ENCODE assay signal across 15 mouse cellular contexts in genomic region chr11:61025594-61025993, GRCm38 (mm10). TPM values are rescaled to one million over a fixed set of nuclear protein-coding genes. Genes with fewer than 3 reads are reported as not detected.
DNase-seq lines count a peak whose midpoint lies in the region; ATAC-seq and TF ChIP-seq lines count a peak whose summit lies in the region.
"Had no signal": no experiment of that assay in that cellular context is flagged by ENCODE, and none has a peak within 500 bp of the region (broad histone marks: within the 10 kb centered on the region; RNA-seq: fewer than 3 reads in every experiment).

No protein-coding gene starts in this region.

- no peaks in the 10 kb centered on the region for H3K9me3 ChIP-seq in intestine, embryonic 16.5 days (ENCODE audit: control insufficient read depth, low read length)
- H3K9me3 ChIP-seq in intestine, embryonic 15.5 days, result no peaks in the 10 kb centered on the region
- H3K9me3 ChIP-seq in heart, embryonic 15.5 days (replicated peaks), result no peaks in the 10 kb centered on the region
- no peaks in the 10 kb centered on the region for H3K9me3 ChIP-seq in hindbrain, postnatal 0 days (ENCODE audit: low read length)
- H3K9me3 ChIP-seq in kidney, embryonic 14.5 days (ENCODE audit: control insufficient read depth, low read length), result no peaks in the 10 kb centered on the region
- H3K9me3 ChIP-seq: embryonic facial prominence, embryonic 10.5 days had no signal

- no peaks in the 10 kb centered on the region for H3K36me3 ChIP-seq in intestine, embryonic 16.5 days (ENCODE audit: control insufficient read depth, insufficient read depth, low read length)
- H3K36me3 ChIP-seq in intestine, embryonic 15.5 days, result no peaks in the 10 kb centered on the region
- H3K36me3 ChIP-seq in heart, adult 2 months (ENCODE audit: control insufficient read depth, insufficient read depth, low read length), result no peaks in the 10 kb centered on the region
- no peaks in the 10 kb centered on the region for H3K36me3 ChIP-seq in heart, embryonic 15.5 days
- no peaks in the 10 kb centered on the region for H3K36me3 ChIP-seq in hindbrain, postnatal 0 days (ENCODE audit: insufficient read depth, low read length)
- no peaks in the 10 kb centered on the region for H3K36me3 ChIP-seq in kidney, embryonic 14.5 days (ENCODE audit: control insufficient read depth, insufficient read depth, low read length)
- H3K36me3 ChIP-seq: embryonic facial prominence, embryonic 10.5 days had no signal

- peaks cover 7% of the 10 kb centered on the region; the same call in 1 of the 2 replicates for H3K4me1 ChIP-seq in intestine, embryonic 16.5 days (ENCODE audit: control insufficient read depth, insufficient read depth, low read length)
- H3K4me1 ChIP-seq in intestine, embryonic 15.5 days (replicated peaks), result peaks cover 19% of the 10 kb centered on the region; the same call in 1 of the 2 replicates
- peaks cover 4% of the 10 kb centered on the region; the same call in 1 of the 2 replicates for H3K4me1 ChIP-seq in heart, adult 2 months (ENCODE audit: control insufficient read depth, insufficient read depth, low read length)
- peaks cover 72% of the 10 kb centered on the region for H3K4me1 ChIP-seq in heart, embryonic 15.5 days (replicated peaks)
- H3K4me1 ChIP-seq in hindbrain, postnatal 0 days (ENCODE audit: insufficient read depth, low read length), result peaks cover 40% of the 10 kb centered on the region
- peaks cover 10% of the 10 kb centered on the region; the same call in 1 of the 2 replicates for H3K4me1 ChIP-seq in kidney, embryonic 14.5 days (ENCODE audit: control insufficient read depth, insufficient read depth, low read length)

- intact Hi-C loops in heart, adult 2 months (cut with DNase I), result loop anchor here (2.0 kb wide), 1 partner anchor 35 kb away; no protein-coding TSS in a partner anchor

- H3K27ac ChIP-seq in intestine, embryonic 16.5 days (ENCODE audit: low read length), result 0 out of 2 replicates have a peak overlapping the region, but pooled peaks have one; percentile 26
- H3K27ac ChIP-seq in intestine, embryonic 15.5 days, result no peak overlapping the region
- peak overlapping the region; percentile 81 for H3K27ac ChIP-seq in heart, adult 2 months
- peak overlapping the region; percentile 93 for H3K27ac ChIP-seq in heart, embryonic 15.5 days
- peak overlapping the region; percentile 51; the same call in 1 of the 2 replicates for H3K27ac ChIP-seq in hindbrain, postnatal 0 days
- H3K27ac ChIP-seq in kidney, embryonic 14.5 days (ENCODE audit: low read depth, low read length), result no peak overlapping the region
- H3K27ac ChIP-seq: embryonic facial prominence, embryonic 10.5 days; left cerebral cortex, adult 2 months had no signal

- DNase-seq in heart, adult 2 months, result peak in 1 of 2 experiments; percentile 61
- DNase-seq in hindbrain, postnatal 0 days (ENCODE audit: low spot score), result no peak
- DNase-seq in urinary bladder, adult 2 months (ENCODE audit: low spot score), result no peak
- DNase-seq in adrenal gland, postnatal 25 days, result no peak
- DNase-seq: kidney, postnatal 36 days; liver; lung, embryonic 14.5 days; right cerebral cortex, adult 18-20 months had no signal

- H3K4me2 ChIP-seq in intestine, embryonic 16.5 days (ENCODE audit: low read depth, low read length), result no peak overlapping the region
- no peak overlapping the region for H3K4me2 ChIP-seq in intestine, embryonic 15.5 days (replicated peaks)
- peak overlapping the region; percentile 44 for H3K4me2 ChIP-seq in heart, embryonic 15.5 days
- no peak overlapping the region for H3K4me2 ChIP-seq in hindbrain, postnatal 0 days (ENCODE audit: low read depth, low read length)
- H3K4me2 ChIP-seq in kidney, embryonic 14.5 days (replicated peaks; ENCODE audit: low read depth, low read length), result no peak overlapping the region
- H3K4me2 ChIP-seq: lung, embryonic 14.5 days had no signal

- peak; percentile 86 for TF ChIP-seq EP300 in heart, adult 2 months (IDR thresholded peaks at IDR 0.05; ENCODE audit: insufficient read depth, low read depth, low read length)

- no peak overlapping the region for H3K9ac ChIP-seq in intestine, embryonic 16.5 days (ENCODE audit: low read depth, low read length)
- H3K9ac ChIP-seq in intestine, embryonic 15.5 days, result no peak overlapping the region
- no peak overlapping the region for H3K9ac ChIP-seq in heart, adult 2 months (ENCODE audit: low read depth, low read length)
- H3K9ac ChIP-seq in heart, embryonic 15.5 days, result 0 out of 2 replicates have a peak overlapping the region, but pooled peaks have one; percentile 21
- no peak overlapping the region for H3K9ac ChIP-seq in hindbrain, postnatal 0 days (replicated peaks; ENCODE audit: low read length)
- no peak overlapping the region for H3K9ac ChIP-seq in kidney, embryonic 14.5 days (ENCODE audit: low read depth, low read length)
- H3K9ac ChIP-seq: lung, embryonic 14.5 days had no signal

- peaks cover 46% of the 10 kb centered on the region for H3K27me3 ChIP-seq in intestine, embryonic 16.5 days (replicated peaks; ENCODE audit: control insufficient read depth, insufficient read depth, low read length)
- H3K27me3 ChIP-seq in intestine, embryonic 15.5 days (replicated peaks), result peaks cover 52% of the 10 kb centered on the region
- no peaks in the 10 kb centered on the region for H3K27me3 ChIP-seq in heart, adult 2 months (ENCODE audit: control insufficient read depth, insufficient read depth, low read length)
- peaks cover 50% of the 10 kb centered on the region for H3K27me3 ChIP-seq in heart, embryonic 15.5 days
- H3K27me3 ChIP-seq in hindbrain, postnatal 0 days (ENCODE audit: insufficient read depth, low read length), result peaks cover 6% of the 10 kb centered on the region; the same call in 1 of the 2 replicates
- peaks cover 55% of the 10 kb centered on the region for H3K27me3 ChIP-seq in kidney, embryonic 14.5 days (ENCODE audit: control insufficient read depth, insufficient read depth, low read length)

- no peak overlapping the region for H3K4me3 ChIP-seq in intestine, embryonic 16.5 days (ENCODE audit: low read length)
- H3K4me3 ChIP-seq in intestine, embryonic 15.5 days (replicated peaks), result no peak overlapping the region
- no peak overlapping the region for H3K4me3 ChIP-seq in heart, adult 2 months
- H3K4me3 ChIP-seq in heart, embryonic 15.5 days, result 0 out of 2 replicates have a peak overlapping the region, but pooled peaks have one; percentile 16
- no peak overlapping the region for H3K4me3 ChIP-seq in hindbrain, postnatal 0 days (ENCODE audit: low read length)
- no peak overlapping the region for H3K4me3 ChIP-seq in kidney, embryonic 14.5 days (ENCODE audit: low read length)
- H3K4me3 ChIP-seq: embryonic facial prominence, embryonic 10.5 days; left cerebral cortex, adult 2 months had no signal

- no peak for TF ChIP-seq CTCF in heart, adult 2 months (IDR thresholded peaks at IDR 0.05)
- no peak for TF ChIP-seq CTCF in hindbrain, postnatal 0 days (IDR thresholded peaks at IDR 0.05; ENCODE audit: low read depth)

- ATAC-seq in intestine, embryonic 16.5 days, result no peak
- no peak for ATAC-seq in intestine, embryonic 15.5 days
- peak; percentile 51 for ATAC-seq in heart, embryonic 15.5 days (replicated peaks; ENCODE audit: insufficient number of reproducible peaks, insufficient read depth, low FRiP score, low read depth)
- no peak for ATAC-seq in hindbrain, postnatal 0 days
- no peak for ATAC-seq in kidney, embryonic 14.5 days (ENCODE audit: low FRiP score, low TSS enrichment)

- 68% methylated on average over 7 of the region's 7 CpGs for WGBS in intestine, embryonic 16.5 days
- 66% methylated on average over 7 of the region's 7 CpGs for WGBS in intestine, embryonic 15.5 days
- WGBS in heart, adult 2 months, result 40% methylated on average over 7 of the region's 7 CpGs
- 31% methylated on average over 7 of the region's 7 CpGs for WGBS in heart, embryonic 15.5 days
- 51% methylated on average over 7 of the region's 7 CpGs for WGBS in hindbrain, postnatal 0 days
- WGBS in kidney, embryonic 14.5 days, result 66% methylated on average over 7 of the region's 7 CpGs

- TF ChIP-seq POLR2A in heart, adult 2 months (IDR thresholded peaks at IDR 0.05; ENCODE audit: insufficient read depth, low read depth, low read length), result peak; percentile 38; the same call in 1 of the 2 replicates

- no peaks in the 10 kb centered on the region for H3K79me2 ChIP-seq in heart, adult 2 months (replicated peaks; ENCODE audit: control insufficient read depth, insufficient read depth, low read length)

RNA-seq across cellular contexts. Expression of gene Kcnj12, which starts 3.2 kb away (rescaled TPM):
- 0.71 and 1.1 TPM in 2 replicates for polyA plus RNA-seq in intestine, embryonic 16.5 days (2015; fragmentation: Nextera tagmentation; extraction: Ambion mirVana)
- polyA plus RNA-seq in intestine, embryonic 15.5 days (2015; fragmentation: Nextera tagmentation; extraction: Ambion mirVana), result 1.6 and 1.9 TPM in 2 replicates
- 10 to 100 TPM; 26.7 to 35.7 TPM for total RNA-seq in heart, adult 2 months (2021)
- polyA plus RNA-seq in heart, adult 2 months (2012; rRNA removed), result 29.5 and 42.6 TPM in 2 replicates
- 5.5 TPM in 2 replicates for polyA plus RNA-seq in heart, embryonic 15.5 days (2015; fragmentation: Nextera tagmentation; extraction: Ambion mirVana)
- total RNA-seq in hindbrain, postnatal 0 days (2014; rRNA removed), result 16.0 and 16.6 TPM in 2 replicates
- 3.3 TPM in 2 replicates for polyA plus RNA-seq in hindbrain, postnatal 0 days (2015; fragmentation: Nextera tagmentation; extraction: Ambion mirVana)
- polyA plus RNA-seq in urinary bladder, adult 2 months (2012; rRNA removed), result 4.9 and 7.7 TPM in 2 replicates
- total RNA-seq in adrenal gland, postnatal 25 days (2021), result 2.2 TPM in 2 replicates
- 0.32 TPM in 1 of 2 replicates, not detected in the other for polyA plus RNA-seq in kidney, embryonic 14.5 days (2014; fragmentation: Nextera tagmentation; extraction: Ambion mirVana)
- total RNA-seq: megakaryocyte-erythroid progenitor cell, adult 5-6 weeks had no signal

Comparison
In these comparisons a context has a peak if more than half of its experiments do, and no peak if none do; other contexts are left out.
1. H3K27ac ChIP-seq: peak in intestine, embryonic 16.5 days (single experiment), heart, adult 2 months (single experiment), heart, embryonic 15.5 days (single experiment) and hindbrain, postnatal 0 days (single experiment); none in intestine, embryonic 15.5 days (single experiment) and kidney, embryonic 14.5 days (single experiment).